Mouse (Mus musculus) liver, postnatal 0 days (tissue): ENCODE data around the gene Rnd2.
"Not testable (repeated sequence)": the region's sequence is repeated elsewhere in the genome, so short reads cannot be mapped to it uniquely, and the experiment has no call there.

Source experiments
- CTCF ChIP-seq: sonication (generic); IDR thresholded peaks from 2 replicates; pipeline ENCODE4 v1.5.1; 2016; ENCODE audit warnings: antibody characterized with exemption, low read depth
- EP300 ChIP-seq: IDR thresholded peaks from 2 replicates; pipeline ENCODE4 v1.6.1; 2016; ENCODE audit warnings: antibody characterized with exemption, low read depth, mild to moderate bottlenecking

DNA sequence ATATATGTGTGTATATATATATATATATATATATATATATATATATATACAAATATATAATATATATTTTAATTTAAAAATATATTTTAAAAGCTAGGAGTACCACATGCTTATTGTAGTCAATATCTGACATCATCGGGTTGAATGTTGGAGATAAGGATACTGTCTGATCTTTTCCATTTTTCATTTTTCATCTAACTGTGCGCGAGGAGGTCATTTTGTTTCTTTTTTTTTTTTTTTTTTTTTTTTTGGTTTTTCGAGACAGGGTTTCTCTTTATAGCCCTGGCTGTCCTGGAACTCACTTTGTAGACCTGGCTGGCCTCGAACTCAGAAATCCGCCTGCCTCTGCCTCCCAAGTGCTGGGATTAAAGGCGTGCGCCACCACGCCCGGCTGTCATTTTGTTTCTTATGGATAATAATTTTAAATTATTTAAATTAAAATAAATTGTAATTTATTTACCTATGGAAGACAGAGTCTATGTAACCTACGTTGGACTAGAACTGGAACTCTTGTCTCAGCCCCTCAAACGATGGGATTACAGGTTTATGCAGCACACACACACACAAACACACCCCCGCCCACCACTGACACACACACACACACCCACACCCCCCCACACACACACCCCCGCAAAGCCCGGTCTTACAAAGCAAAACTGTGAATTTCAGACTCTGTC, 23.2 kb upstream of the Rnd2 start:
- not testable (repeated sequence) for TF ChIP-seq CTCF, EP300
